Mouse (Mus musculus) urinary bladder, adult 18-20 months (tissue): ENCODE data around the gene Cmtm4.
"Not testable (repeated sequence)": the region's sequence is repeated elsewhere in the genome, so short reads cannot be mapped to it uniquely, and the experiment has no call there.

Experiments
- DNase-seq, 2 experiments: peaks; one replicate each; pipeline ENCODE4 v3.0.0; 2022; ENCODE audit warnings: low spot score in 2 of 2, mixed read lengths in 2 of 2

Gene Cmtm4

GRCm38 (mm10) chr8:104339229-104339982 lies 56.2 kb downstream of the Cmtm4 start, which contains the start of gene Cmtm3:
Gene Cmtm3 (plus strand): TSS chr8:104339410.
- DNase-seq, result no peak

- no peak for DNase-seq
Measured at GRCm38 (mm10) chr8:104337890-104338289, 57.7 kb downstream of the Cmtm4 start.

- no peak for DNase-seq
Measured at GRCm38 (mm10) chr8:104336806-104337205, 58.8 kb downstream of the Cmtm4 start.

- no peak for DNase-seq
Measured at GRCm38 (mm10) chr8:104334196-104334595, 61.4 kb downstream of the Cmtm4 start.

- DNase-seq, result no peak
Measured at GRCm38 (mm10) chr8:104333786-104334185, 61.8 kb downstream of the Cmtm4 start.

GRCm38 (mm10) chr8:104332665-104333631 lies 62.7 kb downstream of the Cmtm4 start:
- DNase-seq, result no peak

GRCm38 (mm10) chr8:104321930-104322329 lies 73.7 kb downstream of the Cmtm4 start, which contains the start of gene Cmtm2b:
Gene Cmtm2b (plus strand): TSS chr8:104322230.
- not testable (repeated sequence) for DNase-seq

- not testable (repeated sequence) for DNase-seq
Measured at GRCm38 (mm10) chr8:104321267-104321666, 74.3 kb downstream of the Cmtm4 start, which contains the start of gene Gm11020. Gene Gm11020 (plus strand): TSS chr8:104321567.

GRCm38 (mm10) chr8:104313311-104313710 lies 82.3 kb downstream of the Cmtm4 start:
- no peak for DNase-seq

- DNase-seq, result not testable (repeated sequence)
Measured at GRCm38 (mm10) chr8:104312023-104312422, 83.6 kb downstream of the Cmtm4 start.

GRCm38 (mm10) chr8:104309441-104310155 lies 86.0 kb downstream of the Cmtm4 start, which contains the start of the genes Gm45711 and Cmtm1:
Gene Gm45711 (minus strand): TSS chr8:104310081.
Gene Cmtm1 (minus strand): TSS chr8:104310145.
- not testable (repeated sequence) for DNase-seq

GRCm38 (mm10) chr8:104308341-104308740 lies 87.3 kb downstream of the Cmtm4 start:
- not testable (repeated sequence) for DNase-seq

GRCm38 (mm10) chr8:104304962-104305361 lies 90.6 kb downstream of the Cmtm4 start:
- no peak for DNase-seq

- not testable (repeated sequence) for DNase-seq
Measured at GRCm38 (mm10) chr8:104302536-104302935, 93.1 kb downstream of the Cmtm4 start.

- not testable (repeated sequence) for DNase-seq
Measured at GRCm38 (mm10) chr8:104301577-104301976, 94.0 kb downstream of the Cmtm4 start.
